Mouse (Mus musculus): Measurements from ENCODE around the gene Rcn2. TPM values are rescaled to one million over a fixed set of nuclear protein-coding genes. Genes with fewer than 3 reads are reported as not detected.

Gene Rcn2
- total RNA-seq, 2 experiments from 2014 or later: 19.6 to 21.4 TPM

GRCm38 (mm10) chr9:56090546-56091225, 49.0 kb downstream of the Rcn2 start:
- no peak for DNase-seq (ENCODE audit: low spot score)

GRCm38 (mm10) chr9:56092102-56092501, 50.5 kb downstream of the Rcn2 start:
- no peak for DNase-seq (ENCODE audit: low spot score)

GRCm38 (mm10) chr9:56097584-56098298, 56.1 kb downstream of the Rcn2 start:
- no peak for DNase-seq (ENCODE audit: low spot score)

GRCm38 (mm10) chr9:56100041-56100522, 58.4 kb downstream of the Rcn2 start:
- no peak for DNase-seq (ENCODE audit: low spot score)

- no peak for DNase-seq (ENCODE audit: low spot score)
Measured at GRCm38 (mm10) chr9:56101022-56101421, 59.4 kb downstream of the Rcn2 start.

DNA sequence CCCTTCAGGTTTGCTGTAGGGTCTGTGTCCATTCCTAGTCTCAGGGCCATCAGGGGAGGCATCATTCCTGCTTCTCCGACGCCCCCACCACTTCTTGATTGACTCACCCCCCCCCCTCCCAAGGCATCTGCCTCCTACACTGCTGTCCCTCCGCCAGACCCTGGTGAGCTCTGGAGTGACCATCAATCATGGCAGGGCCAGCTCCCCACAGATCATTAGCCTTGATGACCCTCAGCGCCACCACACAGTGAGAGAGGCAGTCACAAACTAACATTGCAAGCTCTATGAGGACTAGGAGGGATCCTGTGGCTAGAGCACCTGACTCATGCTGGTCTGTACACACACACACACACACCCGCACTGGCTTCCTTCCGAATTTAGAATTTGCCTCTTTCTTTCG, 63.3 kb downstream of the Rcn2 start:
- no peak for DNase-seq (ENCODE audit: low spot score)

- DNase-seq (ENCODE audit: low spot score): no peak
Measured at GRCm38 (mm10) chr9:56106274-56107072, 64.8 kb downstream of the Rcn2 start.

- DNase-seq (ENCODE audit: low spot score): no peak
Measured at GRCm38 (mm10) chr9:56107527-56107926, 65.9 kb downstream of the Rcn2 start.

GRCm38 (mm10) chr9:56108174-56108573, 66.5 kb downstream of the Rcn2 start:
- no peak for DNase-seq (ENCODE audit: low spot score)

Other genes with a start within 250 kb of the Rcn2 start
- 1 to 10 TPM; 8.1 to 9.7 TPM for gene Scaper, start 103.7 kb upstream of the Rcn2 start, total RNA-seq (2021)
- not detected for gene 4930563M21Rik, start 31.3 kb upstream of the Rcn2 start, total RNA-seq (2021)
- under 1 TPM; 0.52 to 0.71 TPM for gene Pstpip1, start 48.1 kb downstream of the Rcn2 start, total RNA-seq (2021)
- 100 to 1,000 TPM; 112 to 113 TPM for gene Tspan3, start 123.6 kb downstream of the Rcn2 start, total RNA-seq (2021)